Mouse (Mus musculus): ENCODE measurements around the gene Npm1.
A peak's percentile ranks its signal among the peaks of the same experiment; 100 is the strongest.

Gene Npm1

DNA sequence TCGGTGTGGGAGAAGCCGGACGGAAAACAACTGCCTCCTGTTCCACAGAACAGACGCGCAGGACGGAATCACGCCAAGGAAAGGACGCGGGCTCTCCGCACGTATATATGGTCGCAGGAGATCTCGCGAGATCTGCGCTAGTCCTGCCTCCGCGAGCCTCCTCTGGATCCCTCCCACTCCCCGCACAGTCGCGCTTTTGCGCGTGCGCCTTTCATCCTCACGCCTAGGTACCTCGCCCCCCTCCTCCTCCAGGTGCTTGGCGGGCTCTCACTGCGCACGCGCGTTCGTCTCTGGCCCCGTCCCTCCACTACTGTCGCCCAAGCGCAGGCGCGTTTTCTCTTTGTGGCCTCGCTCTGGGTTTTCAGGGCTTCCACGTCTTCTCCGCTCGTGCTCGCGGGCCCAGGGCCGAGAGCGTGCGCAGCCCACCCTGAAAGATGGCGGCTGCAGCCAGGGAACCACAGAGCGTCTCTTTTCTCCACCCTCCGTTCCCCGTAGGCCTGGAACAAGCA is at the start of gene Npm1:
Gene Npm1, minus strand, starts transcription at position 209 of the 509 bp plus-strand sequence.
- peak; percentile 99 to 100 for DNase-seq (ENCODE audit: low spot score in 2 of 2)

DNA sequence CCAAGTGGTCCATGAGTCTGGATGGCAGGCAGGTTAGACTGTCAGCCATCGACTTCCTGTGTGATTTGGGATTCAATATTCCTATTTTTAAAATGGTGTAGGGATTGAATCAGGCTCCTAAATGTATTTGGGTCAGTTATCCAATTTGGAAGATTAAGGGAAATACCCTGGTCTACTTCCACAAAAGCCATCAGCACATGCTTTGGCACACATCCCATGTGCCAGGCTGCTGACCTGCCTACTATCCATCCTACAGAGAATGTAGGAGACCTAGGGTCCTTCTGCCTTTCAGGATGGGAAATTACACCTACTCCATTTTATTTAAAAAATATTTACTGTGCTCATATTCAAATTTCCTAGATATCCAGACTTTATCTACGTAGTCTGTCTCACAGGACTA is 44.4 kb upstream of the Npm1 start:
- no peak for DNase-seq (ENCODE audit: low spot score in 2 of 2)

DNA sequence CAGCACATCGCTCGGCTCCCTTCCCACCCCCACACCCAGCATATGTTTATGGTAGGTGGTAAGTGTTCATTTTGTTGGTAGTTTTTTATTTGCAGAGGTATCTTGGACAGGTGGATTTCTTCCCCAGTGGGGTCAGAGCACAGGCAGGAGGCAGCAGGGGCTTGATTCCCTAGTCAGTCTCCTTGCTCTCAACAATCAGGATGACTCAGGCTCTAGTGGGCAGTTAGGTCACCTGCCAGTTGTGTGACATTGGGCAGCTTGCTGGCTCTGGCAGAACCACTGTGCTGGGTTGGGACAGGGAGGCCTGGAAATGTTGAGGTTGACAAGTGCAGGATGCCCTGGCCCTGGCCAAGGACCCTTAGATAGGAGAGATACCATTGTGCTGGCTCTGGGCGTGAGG is 42.0 kb upstream of the Npm1 start:
- no peak for DNase-seq (ENCODE audit: low spot score in 2 of 2)

DNA sequence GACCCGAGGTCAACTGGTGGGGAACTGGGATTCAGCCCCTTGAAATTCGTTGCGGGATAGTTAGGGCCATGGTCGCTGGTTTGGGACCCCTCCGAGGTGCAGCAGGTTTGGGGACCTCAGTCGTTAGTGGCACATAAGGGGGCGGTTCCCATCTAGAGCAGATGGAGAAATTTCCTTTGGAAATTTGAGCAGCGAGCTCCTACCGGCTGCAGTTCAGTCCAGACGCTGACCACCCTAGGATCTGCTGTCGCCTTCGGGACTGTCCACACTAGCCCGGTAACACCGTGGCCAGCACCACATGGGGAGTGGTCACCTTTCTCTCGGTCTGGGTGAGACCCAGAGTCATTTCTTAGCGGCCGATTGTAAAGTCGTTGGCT is 41.3 kb upstream of the Npm1 start:
- no peak for DNase-seq (ENCODE audit: low spot score in 2 of 2)

DNA sequence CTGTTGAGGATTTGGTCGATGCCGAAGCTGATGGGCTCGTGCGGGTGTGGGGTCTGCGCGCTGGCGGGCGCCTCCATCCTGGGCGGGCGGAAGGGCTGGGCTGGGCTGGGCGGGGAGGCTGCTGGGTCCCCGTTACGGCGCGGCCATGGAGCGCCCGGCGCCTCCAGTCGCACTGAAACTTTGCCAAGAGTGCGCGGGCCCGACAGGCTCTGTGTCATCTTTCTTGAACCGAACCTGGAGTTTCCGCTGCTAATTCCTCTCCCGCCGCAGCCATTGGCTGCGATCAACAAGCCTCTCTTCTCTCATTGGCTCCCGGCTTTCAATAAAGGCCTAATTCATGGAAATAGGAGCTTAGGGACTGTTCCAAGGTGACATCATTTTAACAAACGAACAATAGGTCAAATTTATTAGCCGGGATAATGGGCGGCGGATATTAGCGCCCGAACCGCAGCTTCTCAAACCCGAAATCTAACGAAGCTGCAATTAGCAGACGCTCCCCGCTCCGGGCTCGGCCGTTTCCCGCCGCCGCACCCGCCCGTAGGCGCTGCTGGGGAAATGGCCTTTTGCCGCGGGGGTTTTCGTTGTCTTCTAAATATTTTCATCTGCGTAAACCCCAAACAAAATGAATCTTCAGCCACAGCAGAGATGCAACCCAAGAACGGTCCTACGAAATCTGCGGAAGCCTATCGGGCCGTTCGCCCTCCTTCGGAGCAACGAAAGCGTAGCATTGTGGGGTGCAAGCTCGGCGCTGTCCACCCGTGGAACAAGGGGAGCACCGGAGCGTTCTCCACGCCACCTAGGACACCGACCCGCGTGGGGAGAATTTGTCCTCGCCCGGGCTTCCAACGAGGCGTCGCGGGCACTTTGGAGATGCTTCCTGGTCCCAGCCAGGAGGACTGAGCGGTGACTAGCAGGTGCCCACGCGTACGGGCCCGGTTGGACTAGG is 40.6 kb upstream of the Npm1 start, which contains the start of gene Tlx3:
Gene Tlx3, minus strand, starts transcription at position 207 of the 946 bp plus-strand sequence.
- peak in 1 of 2 experiments; percentile 18 for DNase-seq (ENCODE audit: low spot score in 2 of 2)

DNA sequence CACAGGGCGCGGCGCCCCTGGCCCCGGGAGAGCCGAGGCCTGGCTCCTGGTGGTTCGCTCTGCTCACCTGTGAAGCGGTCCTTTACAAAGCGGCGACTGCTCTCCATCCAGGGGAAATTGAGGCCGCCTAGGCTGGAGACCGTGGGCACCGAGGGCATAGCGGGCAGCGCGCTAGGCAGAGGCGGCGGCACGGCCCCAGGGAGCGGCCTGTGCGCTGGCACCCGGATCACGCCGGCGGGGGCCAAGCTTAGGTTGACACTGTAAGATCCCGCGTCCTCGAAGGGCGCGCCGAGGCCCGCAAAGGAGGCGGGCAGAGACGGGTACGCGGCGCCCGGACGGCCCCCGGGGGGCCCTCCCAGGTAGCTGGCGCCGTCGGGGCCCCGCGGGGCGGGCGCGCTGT is 40.0 kb upstream of the Npm1 start:
- no peak for DNase-seq (ENCODE audit: low spot score in 2 of 2)

DNA sequence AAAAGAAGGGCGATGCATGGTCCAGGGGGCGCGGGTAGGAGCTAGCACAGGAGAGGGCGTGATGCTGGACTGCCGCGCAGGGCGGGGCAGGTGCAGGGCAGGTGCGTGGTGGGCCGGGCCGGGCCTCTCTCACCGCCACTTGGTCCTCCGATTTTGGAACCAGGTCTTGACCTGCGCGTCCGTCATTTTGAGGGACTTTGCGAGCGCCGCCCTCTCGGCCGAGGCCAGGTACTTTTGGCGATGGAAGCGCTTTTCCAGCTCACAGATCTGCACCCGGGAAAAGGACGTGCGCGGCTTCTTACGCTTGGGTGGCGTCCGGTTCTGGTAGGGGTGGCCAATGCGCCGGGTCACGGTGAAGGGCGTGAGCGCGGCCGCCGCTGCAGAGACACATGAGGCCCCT is 39.3 kb upstream of the Npm1 start:
- DNase-seq (ENCODE audit: low spot score in 2 of 2), result no peak

DNA sequence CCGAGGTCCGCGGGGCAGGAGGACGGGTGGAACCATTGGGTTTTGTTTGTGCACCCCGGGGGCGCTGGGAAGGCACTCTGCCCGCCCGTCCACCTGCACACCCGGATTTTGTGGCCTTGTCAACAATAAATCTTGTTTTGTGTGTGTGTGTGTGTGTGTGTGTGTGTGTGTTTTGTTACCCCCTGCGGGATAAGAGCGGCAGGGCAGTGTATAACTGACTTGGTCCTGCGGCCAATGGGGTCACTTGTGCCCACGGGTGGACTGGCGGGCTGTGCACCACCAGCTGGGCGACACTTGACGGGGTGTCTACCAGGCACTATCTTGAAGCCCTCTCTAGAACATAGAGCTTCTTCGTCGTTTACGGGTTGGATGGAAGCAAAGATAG is 38.6 kb upstream of the Npm1 start:
- DNase-seq (ENCODE audit: low spot score in 2 of 2), result peak in 1 of 2 experiments; percentile 5

DNA sequence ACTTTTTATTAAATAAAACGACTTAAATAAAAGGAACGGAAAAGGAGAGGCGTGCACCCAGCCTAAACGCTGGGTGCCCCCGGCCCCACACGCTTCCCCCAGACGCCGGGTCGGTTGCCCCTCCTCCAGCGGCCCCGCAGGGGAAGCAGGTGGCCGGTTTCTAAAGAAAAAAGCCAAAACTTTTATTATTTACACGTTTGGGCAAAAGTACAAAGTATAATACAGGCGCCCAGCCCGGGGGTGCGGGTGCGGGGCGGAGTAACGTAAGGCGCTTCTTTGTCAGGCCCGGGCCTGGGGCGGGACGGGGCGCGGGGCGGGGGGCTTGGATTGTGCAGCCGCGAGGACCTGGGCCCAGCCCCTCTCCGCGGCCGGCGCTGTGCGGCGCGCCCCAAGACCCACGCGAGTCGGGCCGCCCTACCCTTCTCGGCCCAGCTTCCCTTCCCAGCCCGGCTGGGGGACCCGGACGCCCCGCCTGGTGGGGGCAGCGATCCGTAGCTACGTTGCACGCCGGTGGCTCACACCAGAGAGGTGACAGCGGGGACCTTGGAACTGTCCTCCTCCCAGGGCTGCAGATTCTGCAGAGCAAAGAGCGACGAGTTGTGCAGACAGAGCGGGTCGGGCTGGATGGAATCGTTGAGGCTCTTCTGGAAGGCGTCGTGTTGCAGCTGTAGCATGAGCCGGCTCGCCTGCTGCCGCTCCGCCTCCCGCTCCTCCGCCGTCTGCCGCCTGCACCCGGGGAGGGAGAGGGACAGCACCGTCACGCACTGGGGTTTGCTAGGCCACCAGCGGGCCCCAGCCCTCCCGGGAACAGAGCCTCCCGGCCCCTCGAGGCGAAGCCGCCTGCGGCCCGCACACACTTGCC is 38.0 kb upstream of the Npm1 start:
- DNase-seq (ENCODE audit: low spot score in 2 of 2), result no peak

DNA sequence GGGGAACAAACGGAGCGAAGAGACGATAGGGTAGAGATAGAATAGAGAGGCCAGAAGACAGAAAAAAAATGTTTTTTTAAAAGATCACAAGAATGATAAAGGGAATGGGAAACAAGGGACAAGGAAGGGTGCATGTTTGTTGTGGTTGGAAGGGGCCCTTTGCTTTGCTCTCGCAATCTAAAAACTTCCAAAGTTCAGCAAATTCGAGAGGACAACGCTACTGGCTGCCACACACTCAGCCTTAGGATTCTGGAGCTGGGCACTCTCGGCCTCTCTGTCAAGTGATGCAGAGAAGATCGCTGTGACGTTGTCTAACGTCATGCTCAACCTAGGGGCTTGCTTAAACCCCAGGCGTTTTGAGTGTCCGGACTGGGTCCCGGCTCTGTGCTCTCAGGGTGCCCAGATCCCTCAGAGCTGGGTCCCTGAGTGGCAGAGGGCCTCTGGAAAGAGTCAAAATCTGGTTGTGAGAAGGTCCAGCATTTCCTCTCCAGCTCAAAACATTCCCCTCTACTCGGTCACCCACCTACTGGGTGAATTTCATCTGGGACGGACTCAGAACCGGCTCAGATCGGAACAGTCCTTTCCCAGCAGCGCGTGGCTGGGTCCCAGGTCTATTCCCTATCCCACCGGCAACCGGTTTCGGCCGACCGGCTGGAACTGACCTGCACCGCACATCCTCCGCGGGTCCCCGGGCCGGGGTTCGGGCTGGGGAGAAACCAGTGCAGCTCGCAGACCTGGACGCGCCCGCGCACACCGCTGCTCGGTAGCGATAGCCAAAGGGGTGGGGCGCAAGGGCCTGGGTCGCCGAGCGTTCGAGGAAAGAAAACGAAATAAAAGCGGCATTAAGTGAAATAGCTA is 37.1 kb upstream of the Npm1 start:
- no peak for DNase-seq (ENCODE audit: low spot score in 2 of 2)

DNA sequence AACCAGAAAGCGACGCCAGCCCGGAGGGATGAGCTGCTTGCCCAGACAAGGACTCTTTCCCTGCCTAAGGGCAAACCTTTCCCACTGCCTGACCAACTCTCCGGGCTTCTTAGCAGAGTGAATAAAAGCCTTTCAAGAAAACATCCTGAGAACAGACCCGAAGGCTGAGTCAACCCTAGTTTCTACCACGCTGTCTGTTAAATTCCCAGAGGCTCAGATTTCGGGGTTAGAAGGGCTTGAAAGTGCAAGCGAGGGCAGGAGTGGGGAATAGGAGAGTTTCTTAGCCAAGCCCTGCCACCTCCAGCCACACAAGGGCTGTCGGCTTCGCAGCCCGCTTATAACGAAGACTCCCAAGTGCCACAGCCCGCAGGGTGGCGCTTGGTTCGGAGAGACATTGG is 36.1 kb upstream of the Npm1 start:
- DNase-seq (ENCODE audit: low spot score in 2 of 2), result no peak

DNA sequence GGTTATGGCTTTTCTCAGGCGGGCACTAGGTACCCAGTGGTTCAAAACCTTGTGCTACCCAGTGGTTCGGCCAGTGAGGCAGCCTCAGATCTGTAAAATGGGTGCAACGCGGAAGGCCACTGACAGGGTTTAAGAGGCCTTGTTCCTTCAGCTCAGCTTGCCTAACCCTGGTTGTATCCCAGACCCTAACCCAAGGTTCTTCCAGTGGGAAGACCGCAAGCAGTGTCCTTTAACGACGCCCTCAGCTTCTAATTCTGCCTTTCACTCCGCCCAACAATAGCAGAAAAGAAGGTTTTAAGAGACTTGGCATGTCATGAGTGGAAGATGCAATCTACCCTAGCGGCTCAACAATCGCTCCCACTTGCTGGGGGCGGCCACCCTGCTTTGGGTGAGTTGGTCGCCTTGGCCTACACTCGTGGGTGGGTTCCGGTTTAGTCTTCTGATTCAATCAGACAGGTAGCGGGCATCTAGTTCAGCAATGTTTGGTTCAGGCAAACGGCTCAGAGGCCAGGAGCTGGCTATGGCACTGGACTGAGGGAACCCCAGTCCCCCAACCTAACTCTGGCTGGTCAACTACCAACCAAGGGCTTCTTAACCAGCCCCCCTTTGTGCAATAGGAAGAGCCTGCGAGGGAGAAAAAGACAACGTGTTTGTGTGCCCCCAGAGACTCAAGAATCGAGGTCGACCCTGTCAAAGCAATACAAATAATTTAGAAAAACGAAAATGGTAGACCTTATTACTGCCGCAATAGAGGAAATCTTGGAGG is 35.5 kb upstream of the Npm1 start:
- no peak for DNase-seq (ENCODE audit: low spot score in 2 of 2)

DNA sequence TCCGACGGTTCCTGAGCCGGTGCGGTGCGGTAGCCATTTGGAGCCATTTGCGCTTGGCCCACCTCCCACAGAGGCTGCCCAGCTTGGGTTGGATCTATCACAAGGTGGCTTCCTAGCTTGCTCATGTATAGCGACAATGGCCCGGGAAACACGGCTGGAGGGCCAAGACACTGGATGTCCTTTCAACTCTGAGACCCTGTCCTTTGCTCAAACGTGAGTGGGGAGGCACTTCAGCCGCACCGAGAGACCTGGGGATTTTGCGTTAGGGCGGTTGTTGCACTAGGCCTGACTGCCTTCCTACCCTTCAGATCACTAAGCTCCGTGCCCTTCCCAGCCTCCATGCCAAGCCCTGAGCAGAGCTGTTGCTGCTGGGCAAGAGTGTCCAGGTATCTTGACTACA is 34.7 kb upstream of the Npm1 start:
- DNase-seq (ENCODE audit: low spot score in 2 of 2), result no peak

DNA sequence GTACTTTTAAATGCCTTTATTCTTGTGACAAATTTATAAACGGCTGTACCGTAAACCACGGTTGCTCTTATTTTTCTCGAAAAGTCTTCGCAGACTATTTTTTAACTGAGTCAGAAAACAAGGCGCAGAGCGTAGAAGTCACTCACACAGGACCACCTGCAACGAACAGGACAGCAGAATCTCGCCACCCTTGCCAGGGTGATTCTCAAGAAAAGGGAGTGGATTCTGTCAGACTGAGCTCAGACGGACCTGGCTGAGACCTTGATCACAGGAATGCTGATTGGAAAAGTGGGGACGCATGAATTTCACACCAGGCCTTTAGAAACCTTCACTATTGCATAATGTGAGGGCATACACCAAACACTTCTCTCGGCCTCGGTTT is 34.1 kb upstream of the Npm1 start:
- no peak for DNase-seq (ENCODE audit: low spot score in 2 of 2)

DNA sequence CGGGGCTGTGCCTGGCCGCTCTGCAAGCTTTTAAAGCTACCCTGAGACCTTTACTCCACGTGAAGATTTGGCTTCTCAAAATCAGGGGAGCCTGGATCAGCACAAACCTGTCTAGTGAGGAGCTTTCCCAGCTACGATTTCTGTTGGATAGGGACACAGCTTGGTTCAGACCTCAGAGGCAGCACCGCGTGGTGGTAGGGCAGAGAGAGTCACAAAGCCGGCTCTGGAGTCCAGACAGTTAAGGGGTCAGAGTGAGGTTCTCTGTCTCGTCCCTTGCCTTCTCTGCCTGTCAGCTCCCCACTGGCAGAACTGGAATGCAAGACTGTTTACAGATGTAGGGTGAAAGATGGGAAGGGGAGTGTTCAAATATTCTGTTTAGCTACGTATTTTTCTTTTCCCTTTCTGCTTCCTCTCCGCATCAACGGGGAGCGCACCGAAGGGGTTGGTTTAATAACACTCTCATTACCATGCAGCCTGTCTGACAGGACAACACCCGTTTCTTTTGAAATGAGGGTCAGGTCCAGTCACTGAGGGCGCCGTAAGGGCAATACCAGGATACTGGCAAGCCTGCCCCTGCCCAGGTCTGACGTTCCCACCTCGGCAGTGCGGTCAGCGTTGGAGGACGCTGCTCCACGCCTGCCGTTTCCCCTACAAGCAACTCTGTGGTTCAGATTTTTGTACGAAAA is 33.6 kb upstream of the Npm1 start:
- no peak for DNase-seq (ENCODE audit: low spot score in 2 of 2)

DNA sequence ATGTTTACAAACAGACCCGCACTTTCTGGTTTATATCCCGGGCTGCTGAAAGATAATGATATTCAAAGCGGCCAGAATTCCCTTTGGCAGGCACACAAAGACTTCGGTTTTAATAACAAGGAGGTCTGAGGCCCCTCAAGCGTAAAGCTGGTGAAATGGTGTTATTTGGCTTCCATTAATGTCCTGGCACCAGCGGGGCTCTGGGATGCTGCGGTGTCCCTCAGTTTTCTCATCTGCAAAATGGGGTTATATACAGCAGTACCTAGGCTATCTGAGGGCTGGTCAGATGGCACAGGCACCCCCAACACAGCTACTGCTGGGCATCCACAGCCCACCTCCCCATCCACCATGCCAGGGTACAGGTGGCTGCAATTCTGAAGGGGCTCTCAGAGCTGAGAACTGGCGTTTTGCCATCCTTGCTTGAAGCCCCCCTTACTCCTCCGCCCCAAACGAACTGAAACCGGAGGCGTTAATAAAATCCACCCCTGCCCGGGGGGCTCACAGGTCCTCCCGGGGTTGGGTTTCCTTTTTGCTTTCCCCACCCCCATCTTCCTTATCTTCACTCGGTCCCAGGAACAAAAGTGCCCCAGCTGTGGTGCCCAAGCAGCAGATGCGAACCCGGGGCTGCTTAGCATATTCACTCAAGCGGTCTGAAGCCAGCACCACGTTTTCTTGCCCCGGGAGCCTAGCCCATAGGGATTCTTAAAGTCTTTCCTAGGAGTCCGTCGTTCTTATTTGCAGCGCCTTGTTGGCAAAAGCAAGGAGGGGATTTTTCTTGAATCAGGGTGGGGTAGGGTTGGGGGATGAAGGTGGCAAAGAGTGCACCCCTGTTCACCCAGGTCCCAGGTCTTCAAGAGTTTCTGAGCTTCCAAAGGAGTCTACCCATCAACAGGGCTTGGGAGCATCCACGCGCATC is 32.8 kb upstream of the Npm1 start:
- no peak for DNase-seq (ENCODE audit: low spot score in 2 of 2)

DNA sequence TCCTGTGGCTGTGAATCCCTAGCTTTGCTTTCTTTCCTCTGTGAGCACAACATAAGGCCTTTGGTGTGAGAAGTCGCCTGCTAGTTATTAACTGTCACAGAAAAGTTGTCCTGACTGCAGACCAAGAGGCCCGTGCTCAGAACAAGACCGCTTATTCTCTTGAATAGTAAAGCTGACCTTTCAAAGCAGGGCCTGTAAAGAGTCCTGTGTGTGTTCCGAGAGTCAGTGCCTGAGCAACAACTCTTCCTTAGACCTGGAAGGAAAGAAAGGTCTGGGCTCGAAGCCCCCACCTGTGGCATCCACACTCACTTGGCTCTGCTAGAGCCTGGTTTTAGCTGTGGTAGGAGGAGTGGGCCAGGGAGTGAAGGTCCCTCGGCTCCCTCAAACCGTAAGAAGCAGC is 32.1 kb upstream of the Npm1 start:
- no peak for DNase-seq (ENCODE audit: low spot score in 2 of 2)

DNA sequence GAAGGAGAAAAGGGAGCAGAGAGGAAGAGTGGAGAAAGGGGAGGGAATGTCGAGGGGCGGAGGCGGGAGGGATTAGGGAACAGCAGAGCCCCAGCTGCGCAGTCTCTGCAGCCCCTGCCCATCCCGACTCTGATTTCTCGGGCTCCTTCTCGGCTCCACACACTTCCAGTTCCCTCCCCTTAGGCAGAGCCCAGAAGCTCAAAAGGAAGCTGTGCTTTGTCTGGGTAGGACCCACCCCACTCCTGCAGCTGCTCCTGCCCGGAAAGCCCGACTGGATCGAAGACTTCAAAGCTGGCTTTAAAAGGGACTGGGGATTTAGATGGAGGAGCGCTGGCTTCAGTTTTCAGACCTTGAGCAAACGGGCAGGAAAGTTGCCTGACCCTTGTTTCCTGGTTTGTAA is 30.7 kb upstream of the Npm1 start:
- DNase-seq (ENCODE audit: low spot score in 2 of 2), result no peak

DNA sequence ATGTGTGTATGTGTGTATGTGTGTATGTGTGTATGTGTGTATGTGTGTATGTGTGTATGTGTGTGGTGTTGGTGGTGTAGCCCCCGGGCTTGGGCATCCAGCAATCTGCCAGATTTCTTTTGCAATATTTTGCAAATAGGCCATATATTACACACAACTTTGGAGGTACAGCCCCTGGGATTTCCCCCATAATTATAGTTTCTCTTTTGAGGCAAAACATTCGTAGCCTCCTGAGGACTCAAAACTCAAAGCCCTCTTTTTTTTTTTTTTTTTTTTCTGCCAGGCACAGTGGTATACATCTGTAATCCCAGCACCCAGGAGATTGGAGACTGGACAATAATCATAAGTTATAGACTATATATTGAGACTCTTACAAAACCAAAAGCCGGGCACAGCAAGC is 18.8 kb upstream of the Npm1 start:
- no peak for DNase-seq (ENCODE audit: low spot score in 2 of 2)
